Mouse (Mus musculus) spleen, adult 2 months (tissue): ENCODE data around the gene Hist2h2be.

ENCODE experiments used
- CTCF ChIP-seq: fragments of 200-500 bp; IDR thresholded peaks from 2 replicates; pipeline ENCODE4 v1.5.1; 2011; ENCODE audit warnings: mild to moderate bottlenecking, inconsistent platforms; ENCODE audit not compliant: insufficient read depth, insufficient read length, insufficient replicate concordance; ENCODE audit errors: extremely low read depth
- POLR2A ChIP-seq: fragments of 200-500 bp; IDR thresholded peaks from 2 replicates; pipeline ENCODE4 v1.6.1; 2011; ENCODE audit warnings: low read depth, low read length, inconsistent platforms

DNA sequence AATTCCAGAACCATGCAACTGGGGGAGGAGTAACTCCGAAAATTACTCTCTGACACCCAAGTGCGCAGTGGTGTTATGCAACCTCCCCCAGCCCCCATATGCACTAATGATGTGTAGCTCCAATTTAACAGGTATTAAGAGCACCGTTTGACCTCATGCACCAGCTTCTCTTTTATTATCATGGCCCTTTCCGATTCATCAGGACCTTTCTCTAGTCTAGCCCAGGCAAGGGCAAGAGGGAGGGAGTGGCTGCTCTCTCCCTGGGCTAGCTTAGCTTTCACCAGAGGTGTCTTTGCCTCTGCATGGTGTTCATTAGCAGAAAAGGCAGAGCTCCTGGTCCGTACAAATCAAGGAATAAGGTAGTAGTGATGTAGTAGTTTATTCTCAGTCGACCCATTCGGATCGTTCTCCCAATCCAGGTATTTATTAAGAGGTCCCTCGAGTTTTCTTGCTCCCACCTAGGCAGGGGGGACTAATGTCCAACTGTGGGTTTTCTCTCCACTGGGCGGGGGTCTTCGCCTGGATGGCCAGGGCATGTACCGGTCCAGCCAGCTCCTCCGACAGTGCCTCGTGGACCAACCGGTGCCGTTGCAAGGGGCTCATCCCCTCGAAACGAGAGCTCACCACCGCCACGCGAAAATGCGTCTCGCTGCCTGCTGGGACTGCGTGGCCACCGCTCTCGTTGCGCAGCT lies 24.3 kb upstream of the Hist2h2be start:
- TF ChIP-seq POLR2A, result no peak
- TF ChIP-seq CTCF, result no peak
